Mouse (Mus musculus): ENCODE results near the gene Cfl1. TPM values are rescaled to one million over a fixed set of nuclear protein-coding genes. Genes with fewer than 3 reads are reported as not detected.
"Not testable (repeated sequence)": the region's sequence is repeated elsewhere in the genome, so short reads cannot be mapped to it uniquely, and the experiment has no call there.

Cfl1 gene
- polyA plus RNA-seq, 1 experiment from 2014 or later = 3,318 TPM

DNA sequence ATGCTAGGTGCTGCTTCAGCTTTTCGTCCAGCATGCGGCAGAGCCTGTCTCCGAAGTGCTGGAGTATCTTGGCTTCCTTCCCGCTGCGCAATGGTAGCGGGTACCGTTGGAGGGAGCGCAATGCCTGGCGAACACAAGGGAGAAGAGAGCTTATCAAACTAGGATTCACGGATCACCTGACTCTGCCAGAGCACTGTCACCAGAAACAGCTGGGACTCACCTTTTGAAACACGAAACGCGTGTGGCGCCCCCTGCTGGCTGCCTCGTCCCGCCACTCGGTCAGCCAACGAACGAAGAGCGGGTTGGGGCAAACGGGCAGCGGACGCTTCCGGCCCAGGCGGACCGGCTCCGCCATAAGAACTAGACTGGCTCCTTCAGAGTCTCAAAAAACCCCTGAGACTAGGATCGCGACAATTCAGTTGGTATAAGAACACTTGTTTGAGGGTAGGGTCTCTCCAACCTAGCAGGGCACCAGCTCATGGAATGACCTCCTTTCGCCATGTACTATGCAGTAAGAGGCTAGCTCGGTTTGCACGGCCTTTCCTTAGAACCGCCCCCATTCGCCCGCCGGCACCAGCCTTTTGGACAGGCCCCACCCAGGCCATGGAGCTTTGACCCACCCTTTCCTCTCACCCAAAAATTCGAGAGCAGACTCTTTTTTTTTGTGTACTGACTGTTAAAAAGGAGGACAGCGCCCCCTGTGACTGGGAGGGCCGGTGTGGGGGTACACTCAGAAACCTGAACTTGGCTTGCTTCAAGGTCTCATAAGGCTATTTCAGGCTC is 2.3 kb upstream of the Cfl1 start, which contains the start of gene Mus81:
Gene Mus81 (minus strand): TSS at position 635 of the 783 bp plus-strand sequence.
- WGBS = under 1% methylated on average over 39 of the region's 39 CpGs
- peak; percentile 75 for ATAC-seq (ENCODE audit: insufficient read depth)
- no peaks in the 10 kb centered on the region for H3K27me3 ChIP-seq (ENCODE audit: insufficient read depth, low read length)
- peaks cover 44% of the 10 kb centered on the region for H3K36me3 ChIP-seq (ENCODE audit: insufficient read depth)
- peaks cover 12% of the 10 kb centered on the region; the same call in 1 of the 2 replicates for H3K4me1 ChIP-seq (ENCODE audit: insufficient read depth)
- no peaks in the 10 kb centered on the region for H3K9me3 ChIP-seq (ENCODE audit: low read depth, low read length)
- peak within 1 kb of the TSS; percentile 64 for H3K9ac ChIP-seq
- H3K4me3 ChIP-seq (ENCODE audit: low read depth, low read length) = peak within 1 kb of the TSS; percentile 57
- H3K27ac ChIP-seq (ENCODE audit: low read depth) = peak within 1 kb of the TSS; percentile 97
- peak; percentile 95 for TF ChIP-seq CTCF (IDR thresholded peaks at IDR 0.05; ENCODE audit: low read depth)
- H3K4me2 ChIP-seq = peak within 1 kb of the TSS; percentile 87
- DNase-seq = peak; percentile 98

DNA sequence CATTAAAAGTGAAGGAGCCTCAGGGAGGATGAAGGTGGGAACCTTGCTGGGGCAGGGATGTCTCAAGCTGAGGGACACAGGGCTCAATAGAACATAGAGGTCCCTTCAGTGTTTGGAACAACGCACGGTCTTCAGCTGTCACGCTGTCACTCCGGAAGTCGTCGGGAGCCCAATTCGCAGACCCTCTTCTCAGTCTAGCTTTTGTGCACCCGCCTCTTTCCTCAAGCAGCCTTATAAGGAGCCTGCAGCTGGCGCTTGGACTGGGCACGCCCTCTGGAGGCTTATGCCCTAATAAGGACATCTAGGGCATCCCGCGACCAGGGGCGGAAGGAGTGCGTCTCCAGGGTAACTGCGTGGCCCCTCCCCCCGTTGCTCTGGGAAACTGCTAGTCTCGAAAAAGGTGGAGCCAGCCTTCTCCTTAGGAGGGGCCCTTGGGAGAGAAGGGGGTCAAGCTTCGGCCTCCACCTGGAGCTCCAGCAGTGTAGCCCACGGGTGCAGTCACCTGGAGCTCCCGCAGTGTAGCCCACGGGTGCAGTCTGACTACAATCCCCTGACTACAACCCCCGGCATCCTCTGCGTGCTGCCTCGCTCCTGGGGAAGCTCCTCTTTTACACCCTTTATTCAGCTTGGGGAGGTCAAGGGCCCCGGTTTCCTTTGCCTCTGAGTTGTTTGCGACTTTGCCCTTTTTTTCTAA is 1.2 kb upstream of the Cfl1 start:
- peak; percentile 42 for TF ChIP-seq CTCF (IDR thresholded peaks at IDR 0.05; ENCODE audit: low read depth)
- peak; percentile 99 for DNase-seq
- peak; percentile 86 for ATAC-seq (ENCODE audit: insufficient read depth)
- Histone ChIP-seq H3K27me3 (ENCODE audit: insufficient read depth, low read length) (no peaks in the 10 kb centered on the region), H3K9ac (peak overlapping the region; percentile 57), H3K4me3 (ENCODE audit: low read depth, low read length) (peak overlapping the region; percentile 57), H3K36me3 (ENCODE audit: insufficient read depth) (peaks cover 44% of the 10 kb centered on the region), H3K9me3 (ENCODE audit: low read depth, low read length) (no peaks in the 10 kb centered on the region), H3K4me2 (peak overlapping the region; percentile 87), H3K27ac (ENCODE audit: low read depth) (peak overlapping the region; percentile 97), H3K4me1 (ENCODE audit: insufficient read depth) (peaks cover 12% of the 10 kb centered on the region; the same call in 1 of the 2 replicates)
- WGBS = under 1% methylated on average over 26 of the region's 26 CpGs

GRCm38 (mm10) chr19:5489721-5490120 is 534 bp upstream of the Cfl1 start:
- H3K9ac ChIP-seq; H3K27me3 ChIP-seq (ENCODE audit: insufficient read depth, low read length); ATAC-seq (ENCODE audit: insufficient read depth); DNase-seq; H3K9me3 ChIP-seq (ENCODE audit: low read depth, low read length): not testable (repeated sequence)
- Histone ChIP-seq H3K4me1 (ENCODE audit: insufficient read depth) (peaks cover 12% of the 10 kb centered on the region; the same call in 1 of the 2 replicates), H3K27ac (ENCODE audit: low read depth) (peak overlapping the region; percentile 97), H3K4me2 (peak overlapping the region; percentile 87), H3K4me3 (ENCODE audit: low read depth, low read length) (peak overlapping the region; percentile 99; the same call in 1 of the 2 replicates), H3K36me3 (ENCODE audit: insufficient read depth) (peaks cover 44% of the 10 kb centered on the region)
- WGBS = 40% methylated on average over 10 of the region's 10 CpGs

DNA sequence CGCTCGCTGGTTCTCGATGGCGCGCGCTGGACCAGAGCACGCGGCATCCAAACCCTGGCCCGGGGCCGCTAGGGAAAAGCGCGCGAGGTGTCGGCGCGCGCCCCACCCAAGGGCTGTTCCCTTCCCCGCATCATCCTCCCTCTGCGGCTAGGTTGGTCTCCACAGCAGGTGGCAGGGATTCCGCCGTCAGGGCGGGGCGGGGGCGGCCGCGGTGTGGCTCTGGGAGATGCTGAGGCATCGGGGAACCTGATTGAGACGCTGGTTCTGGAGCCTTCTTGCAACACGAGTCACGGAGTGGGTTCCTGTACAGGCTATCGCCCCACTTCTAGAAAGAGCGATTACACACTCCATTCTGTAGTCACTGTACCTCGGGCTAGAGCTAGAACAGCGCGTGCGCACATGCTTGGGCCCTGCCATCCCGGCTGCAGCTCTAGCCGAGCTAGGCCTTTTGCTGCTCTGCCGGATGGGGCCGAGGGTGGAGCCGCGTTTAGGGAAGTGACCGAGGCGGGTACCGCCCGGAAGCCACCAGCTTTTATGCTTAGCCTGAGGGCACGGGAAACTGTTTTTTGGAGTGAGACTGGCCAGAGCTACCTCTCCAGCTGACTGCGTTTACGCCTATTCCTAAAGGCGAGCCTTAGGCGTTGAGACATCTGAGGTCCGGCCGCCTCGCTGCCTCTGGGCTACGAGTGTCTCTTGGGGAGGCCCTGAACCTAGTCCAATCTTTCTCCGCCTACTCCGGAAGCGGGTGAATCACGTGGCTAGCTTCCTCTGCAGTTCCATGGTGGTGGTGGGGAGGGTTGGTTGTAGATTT is 848 bp downstream of the Cfl1 start:
- Histone ChIP-seq H3K27ac (ENCODE audit: low read depth) (peak overlapping the region; percentile 97), H3K4me1 (ENCODE audit: insufficient read depth) (peaks cover 7% of the 10 kb centered on the region; the same call in 1 of the 2 replicates), H3K9ac (peak overlapping the region; percentile 94), H3K4me2 (peak overlapping the region; percentile 87), H3K27me3 (ENCODE audit: insufficient read depth, low read length) (no peaks in the 10 kb centered on the region), H3K9me3 (ENCODE audit: low read depth, low read length) (no peaks in the 10 kb centered on the region), H3K36me3 (ENCODE audit: insufficient read depth) (peaks cover 44% of the 10 kb centered on the region), H3K4me3 (ENCODE audit: low read depth, low read length) (peak overlapping the region; percentile 99)
- peak; percentile 7 for ATAC-seq (ENCODE audit: insufficient read depth)
- DNase-seq = peak; percentile 89
- under 1% methylated on average over 59 of the region's 59 CpGs for WGBS
- TF ChIP-seq CTCF (IDR thresholded peaks at IDR 0.05; ENCODE audit: low read depth) = no peak

DNA sequence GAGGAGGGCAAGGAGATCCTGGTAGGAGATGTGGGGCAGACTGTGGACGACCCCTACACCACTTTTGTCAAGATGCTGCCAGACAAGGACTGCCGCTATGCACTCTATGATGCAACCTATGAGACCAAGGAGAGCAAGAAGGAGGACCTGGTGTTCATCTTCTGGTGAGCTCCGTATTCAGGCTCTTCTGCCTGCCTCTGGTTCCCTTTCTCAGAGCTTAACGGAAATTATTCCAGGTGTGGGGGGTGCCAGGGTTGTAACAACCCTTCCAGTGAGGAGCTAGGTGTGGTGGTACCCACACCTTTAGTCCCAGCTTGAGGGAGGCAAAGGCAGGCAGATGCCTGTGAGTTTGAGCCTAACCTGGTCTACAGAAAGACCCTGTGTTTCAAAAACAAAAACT is 2.4 kb downstream of the Cfl1 start:
- Histone ChIP-seq H3K4me2 (no peak overlapping the region), H3K9ac (no peak overlapping the region), H3K4me3 (ENCODE audit: low read depth, low read length) (no peak overlapping the region), H3K27me3 (ENCODE audit: insufficient read depth, low read length) (no peaks in the 10 kb centered on the region), H3K4me1 (ENCODE audit: insufficient read depth) (peaks cover 4% of the 10 kb centered on the region; the same call in 1 of the 2 replicates), H3K27ac (ENCODE audit: low read depth) (no peak overlapping the region), H3K9me3 (ENCODE audit: low read depth, low read length) (no peaks in the 10 kb centered on the region), H3K36me3 (ENCODE audit: insufficient read depth) (peaks cover 58% of the 10 kb centered on the region)
- ATAC-seq (ENCODE audit: insufficient read depth) (no peak), DNase-seq (no peak)
- no peak for TF ChIP-seq CTCF (IDR thresholded peaks at IDR 0.05; ENCODE audit: low read depth)
- WGBS = 76% methylated on average over 4 of the region's 4 CpGs

DNA sequence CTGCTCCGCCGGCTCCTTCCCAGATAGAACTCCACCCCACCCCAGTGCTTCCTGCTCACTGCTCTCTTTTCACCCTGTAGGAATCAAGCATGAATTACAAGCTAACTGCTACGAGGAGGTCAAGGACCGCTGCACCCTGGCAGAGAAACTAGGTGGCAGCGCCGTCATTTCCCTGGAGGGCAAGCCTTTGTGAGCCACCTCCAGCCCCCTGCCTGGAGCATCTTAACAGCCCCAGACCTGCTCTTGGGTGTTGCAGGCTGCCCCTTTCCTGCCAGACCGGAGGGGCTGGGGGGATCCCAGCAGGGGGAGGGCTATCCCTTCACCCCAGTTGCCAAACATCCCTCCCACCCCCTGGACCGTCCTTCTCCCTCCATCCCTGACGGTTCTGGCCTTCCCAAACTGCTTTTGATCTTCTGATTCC is 3.1 kb downstream of the Cfl1 start:
- not testable (repeated sequence) for H3K9ac ChIP-seq; ATAC-seq (ENCODE audit: insufficient read depth)

More for the DNA sequence above, 3.1 kb downstream of the Cfl1 start:
- not testable (repeated sequence) for H3K4me3 ChIP-seq (ENCODE audit: low read depth, low read length); H3K4me2 ChIP-seq; H3K27ac ChIP-seq (ENCODE audit: low read depth); H3K27me3 ChIP-seq (ENCODE audit: insufficient read depth, low read length); H3K4me1 ChIP-seq (ENCODE audit: insufficient read depth); DNase-seq; H3K9me3 ChIP-seq (ENCODE audit: low read depth, low read length)
- WGBS = 71% methylated on average over 9 of the region's 9 CpGs
- peaks cover 62% of the 10 kb centered on the region for H3K36me3 ChIP-seq (ENCODE audit: insufficient read depth)
